ENCODE assay signal across 32 mouse cellular contexts in the genomic region with DNA sequence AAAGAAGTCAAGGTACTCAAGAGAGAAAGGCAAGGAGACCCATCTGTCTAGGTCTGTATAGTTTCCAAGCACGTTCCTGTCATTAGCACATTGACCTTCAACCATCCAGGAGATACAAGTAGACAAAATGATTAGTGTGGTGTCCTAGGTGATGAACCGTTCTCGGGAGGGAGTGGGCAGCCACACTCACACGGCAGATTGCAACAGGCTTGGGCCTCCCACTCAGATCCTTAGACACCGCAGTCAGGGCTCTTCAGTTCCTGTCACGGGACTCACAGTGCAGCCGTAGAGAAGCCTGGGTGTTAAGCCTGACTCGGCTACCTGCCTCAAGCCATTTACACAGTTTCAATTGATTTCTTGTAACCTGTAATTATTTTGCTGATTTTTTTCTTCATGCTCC. TPM values are rescaled to one million over a fixed set of nuclear protein-coding genes. Genes with fewer than 3 reads are reported as not detected.
DNase-seq lines count a peak whose midpoint lies in the region; ATAC-seq and TF ChIP-seq lines count a peak whose summit lies in the region.
"Had no signal": no experiment of that assay in that cellular context is flagged by ENCODE, and none has a peak within 500 bp of the region (broad histone marks: within the 10 kb centered on the region; RNA-seq: fewer than 3 reads in every experiment).

No protein-coding gene starts in this region.

- H3K27ac ChIP-seq in hindbrain, embryonic 15.5 days (replicated peaks), result no peak overlapping the region
- no peak overlapping the region for H3K27ac ChIP-seq in hindbrain, embryonic 12.5 days
- H3K27ac ChIP-seq in stomach, postnatal 0 days (replicated peaks), result no peak overlapping the region
- H3K27ac ChIP-seq: forebrain, embryonic 13.5 days; kidney, embryonic 15.5 days; liver, embryonic 13.5 days; midbrain, embryonic 13.5 days; stomach, embryonic 15.5 days had no signal

- no peak overlapping the region for H3K4me3 ChIP-seq in hindbrain, embryonic 15.5 days
- H3K4me3 ChIP-seq in hindbrain, embryonic 12.5 days, result no peak overlapping the region
- H3K4me3 ChIP-seq in stomach, postnatal 0 days (ENCODE audit: low read depth, low read length), result no peak overlapping the region
- H3K4me3 ChIP-seq: forebrain, embryonic 13.5 days; heart, embryonic 12.5 days; kidney, embryonic 15.5 days; liver, embryonic 13.5 days; megakaryocyte, embryonic 14.5 days; midbrain, embryonic 13.5 days; stomach, embryonic 15.5 days had no signal

- 64% methylated on average over 8 of the region's 8 CpGs for WGBS in hindbrain, embryonic 15.5 days
- WGBS in hindbrain, embryonic 12.5 days, result 74% methylated on average over 8 of the region's 8 CpGs
- 70% methylated on average over 8 of the region's 8 CpGs for WGBS in stomach, postnatal 0 days

- H3K27me3 ChIP-seq in hindbrain, embryonic 15.5 days, result no peaks in the 10 kb centered on the region
- no peaks in the 10 kb centered on the region for H3K27me3 ChIP-seq in hindbrain, embryonic 12.5 days
- H3K27me3 ChIP-seq in stomach, postnatal 0 days (ENCODE audit: control insufficient read depth, insufficient read depth, low read length), result no peaks in the 10 kb centered on the region
- H3K27me3 ChIP-seq: forebrain, embryonic 13.5 days; kidney, embryonic 15.5 days; liver, embryonic 13.5 days; midbrain, embryonic 13.5 days; stomach, embryonic 15.5 days had no signal

- no peaks in the 10 kb centered on the region for H3K9me3 ChIP-seq in hindbrain, embryonic 15.5 days
- no peaks in the 10 kb centered on the region for H3K9me3 ChIP-seq in hindbrain, embryonic 12.5 days (replicated peaks)
- no peaks in the 10 kb centered on the region for H3K9me3 ChIP-seq in stomach, postnatal 0 days (ENCODE audit: control insufficient read depth, low read length)
- H3K9me3 ChIP-seq: forebrain, embryonic 13.5 days; heart, embryonic 12.5 days; kidney, embryonic 15.5 days; liver, embryonic 13.5 days; megakaryocyte, embryonic 14.5 days; midbrain, embryonic 13.5 days; stomach, embryonic 15.5 days had no signal

- H3K9ac ChIP-seq in hindbrain, embryonic 15.5 days, result no peak overlapping the region
- H3K9ac ChIP-seq in hindbrain, embryonic 12.5 days, result no peak overlapping the region
- no peak overlapping the region for H3K9ac ChIP-seq in stomach, postnatal 0 days (ENCODE audit: low read length)
- H3K9ac ChIP-seq: forebrain, embryonic 13.5 days; heart, embryonic 12.5 days; kidney, embryonic 15.5 days; liver, embryonic 13.5 days; midbrain, embryonic 13.5 days; stomach, embryonic 15.5 days had no signal

- peak; percentile 49 for DNase-seq in layer of hippocampus, adult 9-11 months
- DNase-seq in layer of hippocampus, postnatal 14 days (ENCODE audit: low spot score in 2 of 2), result no peak
- peak; percentile 19 for DNase-seq in right cerebral cortex, postnatal 14 days
- no peak for DNase-seq in right cerebral cortex, postnatal 25 days
- DNase-seq in stomach, postnatal 0 days (ENCODE audit: low spot score), result no peak
- DNase-seq: adrenal gland, postnatal 10 days; cerebellum, adult 11 months; cerebellum, adult 9-10 months; cerebellum, postnatal 36 days; gastrocnemius, postnatal 25 days; heart, adult 18-20 months; kidney, adult 11 months; kidney, postnatal 25 days; liver, embryonic 13.5 days; lung, adult 18-20 months; lung, postnatal 4 days; thymus, adult 2 months; thymus, postnatal 36 days had no signal

- peak; percentile 42; the same call in 1 of the 2 replicates for ATAC-seq in hindbrain, embryonic 15.5 days (ENCODE audit: low FRiP score, low read depth)
- ATAC-seq in hindbrain, embryonic 12.5 days (ENCODE audit: low FRiP score), result no peak
- ATAC-seq in stomach, postnatal 0 days (ENCODE audit: low FRiP score, low TSS enrichment), result no peak
- ATAC-seq: forebrain, embryonic 13.5 days; inflammation-experienced regulatory T-cells, adult 6 months; lung, postnatal 0 days; midbrain, embryonic 13.5 days; Patski had no signal

- no peak for TF ChIP-seq CTCF in stomach, postnatal 0 days (IDR thresholded peaks at IDR 0.05; ENCODE audit: low read depth)

- TF ChIP-seq EP300 in stomach, postnatal 0 days (optimal IDR thresholded peaks at IDR 0.05), result no peak

- peaks cover 7% of the 10 kb centered on the region; the same call in 1 of the 2 replicates for H3K4me1 ChIP-seq in hindbrain, embryonic 15.5 days (replicated peaks)
- H3K4me1 ChIP-seq in hindbrain, embryonic 12.5 days, result no peaks in the 10 kb centered on the region
- no peaks in the 10 kb centered on the region for H3K4me1 ChIP-seq in stomach, postnatal 0 days (replicated peaks; ENCODE audit: control insufficient read depth, insufficient read depth)
- H3K4me1 ChIP-seq: forebrain, embryonic 13.5 days; heart, embryonic 12.5 days; kidney, embryonic 15.5 days; liver, embryonic 13.5 days; megakaryocyte, embryonic 14.5 days; midbrain, embryonic 13.5 days; stomach, embryonic 15.5 days had no signal

- H3K36me3 ChIP-seq in hindbrain, embryonic 15.5 days, result no peaks in the 10 kb centered on the region
- H3K36me3 ChIP-seq in hindbrain, embryonic 12.5 days, result no peaks in the 10 kb centered on the region
- H3K36me3 ChIP-seq in stomach, postnatal 0 days (ENCODE audit: control insufficient read depth, insufficient read depth, low read length), result no peaks in the 10 kb centered on the region
- H3K36me3 ChIP-seq: heart, embryonic 12.5 days; kidney, embryonic 15.5 days; liver, embryonic 13.5 days; midbrain, embryonic 13.5 days; stomach, embryonic 15.5 days had no signal

- no peak overlapping the region for H3K4me2 ChIP-seq in hindbrain, embryonic 15.5 days
- H3K4me2 ChIP-seq in hindbrain, embryonic 12.5 days (replicated peaks), result no peak overlapping the region
- no peak overlapping the region for H3K4me2 ChIP-seq in stomach, postnatal 0 days (replicated peaks; ENCODE audit: low read depth)
- H3K4me2 ChIP-seq: forebrain, embryonic 13.5 days; heart, embryonic 12.5 days; kidney, embryonic 15.5 days; liver, embryonic 13.5 days; midbrain, embryonic 13.5 days; stomach, embryonic 15.5 days had no signal

RNA-seq across cellular contexts. Expression of a gene that starts 43.2 kb away (rescaled TPM):
- 49.3 and 58.4 TPM in 2 replicates for polyA plus RNA-seq in hindbrain, embryonic 15.5 days (2015; fragmentation: Nextera tagmentation; extraction: Ambion mirVana)
- 17.0 and 18.8 TPM in 2 replicates for polyA plus RNA-seq in hindbrain, embryonic 12.5 days (2016; fragmentation: Nextera tagmentation; extraction: Ambion mirVana)
- 100 to 1,000 TPM; 193 to 194 TPM for total RNA-seq in layer of hippocampus, postnatal 14 days (2021)
- polyA plus RNA-seq in stomach, postnatal 0 days (2015; fragmentation: Nextera tagmentation; extraction: Ambion mirVana), result 1.7 and 2.1 TPM in 2 replicates
- total RNA-seq: hematopoietic stem cell, adult 5-6 weeks; MEL; monocyte, adult 5-6 weeks had no signal
- polyA plus RNA-seq: Patski had no signal

Comparison
In these comparisons a context has a peak if more than half of its experiments do, and no peak if none do; other contexts are left out.
1. DNase-seq: peak in layer of hippocampus, adult 9-11 months (single experiment) and right cerebral cortex, postnatal 14 days (single experiment); none in layer of hippocampus, postnatal 14 days (0 of 2), right cerebral cortex, postnatal 25 days (single experiment) and stomach, postnatal 0 days (single experiment).